Mouse (Mus musculus): Measurements from ENCODE around the gene Dpy30. TPM values are rescaled to one million over a fixed set of nuclear protein-coding genes. Genes with fewer than 3 reads are reported as not detected.

Dpy30 gene
- polyA plus RNA-seq, 1 experiment, result 132 TPM

DNA sequence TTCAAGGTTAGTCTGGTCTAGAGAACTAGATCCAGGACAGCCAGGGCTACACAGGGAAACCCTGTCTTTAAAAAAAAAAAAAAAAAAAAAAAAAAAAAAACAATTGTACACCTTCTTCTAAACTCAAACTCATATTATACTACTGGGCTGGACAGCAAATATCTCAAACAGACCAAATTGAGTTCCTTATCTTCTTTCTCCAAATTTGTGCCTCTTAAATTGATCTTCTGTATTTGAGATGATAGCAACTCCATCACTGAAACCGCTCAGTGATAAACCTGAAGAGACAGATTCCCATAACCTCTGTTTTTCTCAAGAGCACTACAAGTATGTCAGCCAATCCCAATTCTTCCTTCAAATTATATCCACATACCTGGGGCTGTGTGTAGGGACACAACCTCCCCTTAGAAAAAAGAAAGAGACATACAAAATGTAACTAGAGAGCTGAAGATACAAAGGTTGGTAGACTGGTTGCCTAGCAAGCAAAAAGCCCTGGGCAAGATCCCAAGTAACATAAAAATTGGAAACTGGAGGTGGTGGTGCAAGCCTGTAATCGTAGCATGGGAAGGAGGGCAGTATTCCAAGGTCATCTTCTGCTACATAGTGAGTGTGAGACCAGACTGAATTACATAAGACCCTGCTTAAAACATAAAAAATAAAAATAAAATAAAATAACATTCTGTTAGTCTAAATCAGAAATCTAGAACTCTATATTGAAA is 39.2 kb downstream of the Dpy30 start:
- H3K27ac ChIP-seq (replicated peaks; ENCODE audit: low read depth, low read length), result no peak overlapping the region
- peaks cover 9% of the 10 kb centered on the region for H3K4me1 ChIP-seq (ENCODE audit: control insufficient read depth, insufficient read depth, insufficient read length, low read length)
- no peak overlapping the region for H3K4me3 ChIP-seq (ENCODE audit: insufficient read depth, low read depth, low read length)

DNA sequence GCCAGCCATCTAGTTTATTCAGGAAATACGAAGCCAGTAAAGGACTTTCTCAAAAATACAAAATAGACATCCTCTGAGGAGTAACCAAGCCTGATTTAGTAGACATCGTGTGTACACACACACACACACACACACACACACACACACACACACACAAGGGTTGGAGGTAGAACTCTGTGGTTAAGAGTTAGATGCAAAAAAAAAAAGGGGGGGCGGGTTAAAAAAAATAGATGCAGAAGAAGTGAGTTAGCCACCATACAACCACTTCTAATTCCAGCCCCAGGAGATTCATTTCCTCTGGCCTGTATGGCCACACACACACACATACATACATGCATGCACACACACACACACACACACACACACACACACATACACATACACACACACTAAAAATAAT is 41.7 kb downstream of the Dpy30 start:
- no peak overlapping the region for H3K4me3 ChIP-seq (ENCODE audit: insufficient read depth, low read depth, low read length)
- peaks cover 3% of the 10 kb centered on the region for H3K4me1 ChIP-seq (ENCODE audit: control insufficient read depth, insufficient read depth, insufficient read length, low read length)
- H3K27ac ChIP-seq (replicated peaks; ENCODE audit: low read depth, low read length), result no peak overlapping the region

DNA sequence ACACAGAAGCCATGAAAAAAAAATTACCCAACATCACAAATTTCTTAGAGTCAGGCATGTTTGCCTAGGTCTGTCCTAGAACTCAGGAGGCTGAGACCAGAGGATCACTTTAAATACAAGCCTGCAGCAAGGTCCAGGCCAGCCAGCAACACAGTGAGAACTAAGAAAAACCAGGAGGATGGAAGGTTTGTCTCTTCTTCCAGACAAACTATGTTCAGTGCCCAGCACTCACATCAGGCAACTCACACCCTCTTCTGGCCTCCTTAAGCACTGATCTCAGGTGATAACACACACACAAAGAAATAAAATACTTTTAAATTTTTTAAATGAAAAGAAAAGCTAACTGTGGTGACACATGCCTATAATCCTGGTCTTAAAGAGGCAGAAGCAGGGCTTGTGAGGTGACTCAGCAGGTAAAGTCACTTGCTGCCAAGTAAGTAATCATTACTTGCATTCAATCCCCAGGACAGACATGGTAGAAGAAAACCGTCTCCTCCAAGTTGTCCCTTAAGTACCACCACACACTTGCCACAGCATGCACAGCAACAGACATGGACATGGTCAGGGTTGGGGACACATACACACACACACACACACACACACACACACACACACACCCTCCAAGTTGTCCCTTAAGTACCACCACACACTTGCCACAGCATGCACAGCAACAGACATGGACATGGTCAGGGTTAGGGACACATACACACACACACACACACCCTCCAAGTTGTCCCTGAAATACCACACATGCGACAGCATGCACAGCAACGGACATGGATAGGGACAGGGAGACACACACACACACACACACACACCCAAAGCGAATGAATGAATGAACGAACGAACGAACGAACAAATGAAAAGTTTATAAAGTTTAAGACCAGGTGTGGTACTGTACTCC is 44.5 kb downstream of the Dpy30 start:
- Histone ChIP-seq H3K4me1 (ENCODE audit: control insufficient read depth, insufficient read depth, insufficient read length, low read length) (no peaks in the 10 kb centered on the region; the same call in 1 of the 2 replicates), H3K27ac (replicated peaks; ENCODE audit: low read depth, low read length) (no peak overlapping the region), H3K4me3 (ENCODE audit: insufficient read depth, low read depth, low read length) (no peak overlapping the region)

DNA sequence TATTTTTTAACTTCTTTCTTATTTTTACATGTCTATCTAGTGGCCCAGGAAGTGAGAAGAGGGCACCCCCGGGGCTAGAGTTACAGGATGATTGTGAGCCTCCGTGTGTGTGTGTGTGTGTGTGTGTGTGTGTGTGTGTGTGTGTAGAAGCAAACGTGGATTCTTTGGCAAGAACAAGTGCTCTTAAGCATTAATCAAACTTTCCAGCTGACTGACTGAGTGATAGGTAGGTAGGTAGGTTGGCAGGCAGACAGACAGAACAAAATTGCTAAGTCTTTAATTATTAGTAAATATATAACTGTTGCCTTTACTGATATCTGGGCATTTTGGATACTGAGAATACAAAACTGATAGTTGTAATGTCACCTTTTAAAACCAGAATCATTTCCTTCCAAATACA is 49.3 kb downstream of the Dpy30 start:
- Histone ChIP-seq H3K27ac (replicated peaks; ENCODE audit: low read depth, low read length) (no peak overlapping the region), H3K4me3 (ENCODE audit: insufficient read depth, low read depth, low read length) (no peak overlapping the region), H3K4me1 (ENCODE audit: control insufficient read depth, insufficient read depth, insufficient read length, low read length) (no peaks in the 10 kb centered on the region; the same call in 1 of the 2 replicates)

DNA sequence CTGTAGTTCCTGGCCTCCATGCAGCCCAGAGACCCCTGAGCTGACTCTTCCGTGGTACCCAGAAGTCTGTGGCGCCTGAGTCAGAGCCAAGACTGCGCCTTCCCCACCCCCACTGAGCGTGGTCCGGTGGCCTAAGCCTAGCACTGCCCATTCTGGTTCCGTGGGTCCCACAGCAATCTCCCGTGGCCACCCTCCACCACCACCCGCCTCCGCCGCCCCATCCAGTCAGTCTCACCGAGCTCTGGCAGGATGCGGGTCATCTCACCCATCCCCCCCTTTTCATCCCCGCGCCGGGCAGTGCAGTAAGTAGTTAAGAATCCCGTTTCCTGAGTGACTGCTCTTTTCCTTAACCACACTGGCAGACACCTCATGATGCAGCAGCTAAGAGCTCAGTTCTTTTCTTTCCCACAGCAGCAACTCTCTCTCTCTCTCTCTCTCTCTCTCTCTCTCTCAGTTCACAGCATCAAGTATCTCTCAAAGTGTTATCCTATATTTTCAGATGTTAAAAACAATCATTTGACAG is 51.0 kb downstream of the Dpy30 start:
- H3K4me1 ChIP-seq (ENCODE audit: control insufficient read depth, insufficient read depth, insufficient read length, low read length), result no peaks in the 10 kb centered on the region; the same call in 1 of the 2 replicates

DNA sequence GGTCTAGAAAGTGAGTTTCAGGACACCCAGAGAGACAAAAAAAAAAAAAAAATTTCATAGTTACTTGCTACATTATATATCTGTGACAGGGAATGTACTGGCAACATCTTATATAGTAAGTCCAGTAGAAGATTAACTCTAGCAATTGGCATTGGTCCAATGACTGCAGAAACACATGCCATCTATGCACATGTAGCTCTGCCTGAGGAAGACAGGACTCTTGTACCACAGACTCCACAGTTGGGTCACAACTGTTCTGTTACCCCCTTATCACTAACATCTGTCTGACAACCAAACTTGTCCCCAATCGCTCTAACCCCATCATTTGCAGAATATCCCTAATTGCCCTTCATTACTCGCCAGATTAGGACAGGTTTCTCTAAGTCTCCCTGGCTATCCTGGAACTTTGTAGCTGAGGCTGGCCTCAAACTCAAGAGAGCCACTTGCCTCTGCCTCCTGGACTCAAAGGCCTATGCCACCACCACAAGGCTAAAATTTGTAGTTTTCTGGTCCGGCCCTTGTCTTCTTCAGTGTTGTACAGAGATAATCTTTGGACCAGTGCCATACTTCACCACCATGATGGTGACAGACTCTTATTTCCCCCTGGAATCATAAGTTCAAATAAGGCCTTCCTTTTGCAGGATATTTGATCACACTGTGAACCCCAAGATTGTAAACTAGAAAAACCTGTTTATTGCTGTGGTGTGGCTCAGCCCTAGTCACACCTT is 52.0 kb downstream of the Dpy30 start:
- H3K4me1 ChIP-seq (ENCODE audit: control insufficient read depth, insufficient read depth, insufficient read length, low read length), result no peaks in the 10 kb centered on the region; the same call in 1 of the 2 replicates
- no peak overlapping the region for H3K27ac ChIP-seq (replicated peaks; ENCODE audit: low read depth, low read length)
- H3K4me3 ChIP-seq (ENCODE audit: insufficient read depth, low read depth, low read length), result no peak overlapping the region

More for the DNA sequence above, 51.0 kb downstream of the Dpy30 start:
- Histone ChIP-seq H3K4me3 (ENCODE audit: insufficient read depth, low read depth, low read length) (no peak overlapping the region), H3K27ac (replicated peaks; ENCODE audit: low read depth, low read length) (no peak overlapping the region)

DNA sequence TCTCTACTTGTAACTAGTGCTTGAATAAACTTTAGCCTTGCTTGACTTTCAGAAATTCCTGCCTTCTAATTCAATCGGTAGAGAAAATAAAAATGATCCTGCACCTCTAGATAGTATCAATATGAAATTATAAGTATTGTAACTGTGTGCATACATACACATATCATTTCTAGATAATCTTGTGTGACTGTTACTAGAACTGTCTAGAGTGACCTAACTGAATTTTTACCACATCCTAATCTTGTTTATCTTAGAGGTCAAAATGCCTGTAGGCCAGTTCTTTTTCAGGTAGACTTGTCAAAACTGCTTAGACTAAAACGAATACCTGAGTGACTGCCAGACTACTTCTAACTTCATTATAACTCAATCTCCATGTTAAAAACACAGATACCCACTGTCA is 53.5 kb downstream of the Dpy30 start:
- no peak overlapping the region for H3K4me3 ChIP-seq (ENCODE audit: insufficient read depth, low read depth, low read length)
- H3K4me1 ChIP-seq (ENCODE audit: control insufficient read depth, insufficient read depth, insufficient read length, low read length), result peaks cover 1% of the 10 kb centered on the region
- H3K27ac ChIP-seq (replicated peaks; ENCODE audit: low read depth, low read length), result no peak overlapping the region

DNA sequence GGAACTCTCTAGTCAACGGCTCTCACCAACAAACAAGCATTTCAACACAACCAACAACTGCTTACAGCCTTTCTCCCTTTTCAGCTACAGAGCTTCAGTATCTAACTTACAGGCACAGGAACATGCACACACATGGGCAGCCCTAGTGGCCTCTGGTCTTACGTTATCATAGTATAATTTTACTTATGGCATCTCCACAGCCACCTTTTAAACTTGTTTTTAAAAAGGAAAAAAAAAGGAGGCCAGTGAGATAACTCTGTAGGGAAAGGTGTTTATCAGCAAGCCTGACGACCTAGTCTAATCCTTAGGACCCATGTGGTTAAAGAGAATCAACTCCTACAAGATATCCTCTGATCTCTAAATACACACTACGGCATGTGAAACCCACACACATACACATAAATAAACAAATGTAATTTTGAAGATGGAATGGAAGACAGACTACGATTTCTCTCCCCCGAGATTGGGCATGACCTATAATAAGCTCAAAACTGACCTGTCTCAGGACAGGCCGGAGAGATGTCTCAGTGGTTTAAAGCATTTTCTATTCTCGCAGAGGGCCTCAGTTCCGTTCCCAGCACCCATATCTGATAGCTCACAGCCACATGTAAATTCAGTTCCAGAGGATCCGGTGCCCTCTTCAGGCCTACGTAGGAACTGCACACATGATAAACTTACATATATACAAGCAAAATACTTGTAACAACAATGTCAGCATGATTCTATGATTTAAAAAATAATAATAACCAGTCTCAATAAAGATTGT is 56.1 kb downstream of the Dpy30 start:
- Histone ChIP-seq H3K4me3 (ENCODE audit: insufficient read depth, low read depth, low read length) (no peak overlapping the region), H3K27ac (replicated peaks; ENCODE audit: low read depth, low read length) (no peak overlapping the region)

DNA sequence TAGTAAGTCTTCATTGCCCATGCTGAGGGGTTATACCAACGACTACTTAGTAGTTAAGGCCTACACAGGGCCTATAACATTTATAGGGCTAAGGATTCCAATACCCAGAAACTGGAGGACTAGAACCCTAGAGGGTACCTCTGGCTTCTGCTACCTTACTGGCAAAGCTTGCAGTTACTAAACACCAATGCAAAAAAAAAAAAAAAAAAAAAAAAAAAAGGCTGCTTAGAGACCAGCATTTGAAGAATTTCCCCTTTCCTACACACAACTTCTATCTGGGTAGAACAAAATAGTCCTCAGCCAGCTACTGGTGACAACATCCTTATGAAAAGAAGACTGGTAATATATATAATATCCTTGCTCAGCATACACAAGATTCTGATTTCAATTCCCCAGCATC is 58.1 kb downstream of the Dpy30 start:
- H3K4me3 ChIP-seq (ENCODE audit: insufficient read depth, low read depth, low read length), result no peak overlapping the region
- H3K4me1 ChIP-seq (ENCODE audit: control insufficient read depth, insufficient read depth, insufficient read length, low read length), result peaks cover 11% of the 10 kb centered on the region
- no peak overlapping the region for H3K27ac ChIP-seq (replicated peaks; ENCODE audit: low read depth, low read length)

More for the DNA sequence above, 56.1 kb downstream of the Dpy30 start:
- peaks cover 6% of the 10 kb centered on the region for H3K4me1 ChIP-seq (ENCODE audit: control insufficient read depth, insufficient read depth, insufficient read length, low read length)

DNA sequence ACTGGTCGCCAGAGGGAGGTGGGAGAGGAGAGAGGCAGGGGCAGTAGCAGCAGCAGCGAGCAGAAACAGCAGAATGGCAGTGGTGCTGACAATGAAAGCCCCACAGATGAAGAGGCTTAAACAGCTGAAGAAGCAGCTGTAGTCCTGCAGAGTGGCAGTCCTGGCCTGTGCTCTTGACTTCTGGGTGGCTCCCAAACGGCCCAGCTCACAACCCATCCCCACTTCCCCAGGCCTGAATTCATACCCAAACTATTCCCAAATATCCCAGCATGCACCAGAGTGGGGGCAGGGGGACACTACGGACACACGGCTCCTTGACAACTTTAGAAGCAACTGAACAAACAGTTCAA is 58.6 kb downstream of the Dpy30 start:
- no peak overlapping the region for H3K4me3 ChIP-seq (ENCODE audit: insufficient read depth, low read depth, low read length)
- peak overlapping the region; percentile 43; the same call in 1 of the 2 replicates for H3K27ac ChIP-seq (replicated peaks; ENCODE audit: low read depth, low read length)
- H3K4me1 ChIP-seq (ENCODE audit: control insufficient read depth, insufficient read depth, insufficient read length, low read length), result peaks cover 11% of the 10 kb centered on the region

DNA sequence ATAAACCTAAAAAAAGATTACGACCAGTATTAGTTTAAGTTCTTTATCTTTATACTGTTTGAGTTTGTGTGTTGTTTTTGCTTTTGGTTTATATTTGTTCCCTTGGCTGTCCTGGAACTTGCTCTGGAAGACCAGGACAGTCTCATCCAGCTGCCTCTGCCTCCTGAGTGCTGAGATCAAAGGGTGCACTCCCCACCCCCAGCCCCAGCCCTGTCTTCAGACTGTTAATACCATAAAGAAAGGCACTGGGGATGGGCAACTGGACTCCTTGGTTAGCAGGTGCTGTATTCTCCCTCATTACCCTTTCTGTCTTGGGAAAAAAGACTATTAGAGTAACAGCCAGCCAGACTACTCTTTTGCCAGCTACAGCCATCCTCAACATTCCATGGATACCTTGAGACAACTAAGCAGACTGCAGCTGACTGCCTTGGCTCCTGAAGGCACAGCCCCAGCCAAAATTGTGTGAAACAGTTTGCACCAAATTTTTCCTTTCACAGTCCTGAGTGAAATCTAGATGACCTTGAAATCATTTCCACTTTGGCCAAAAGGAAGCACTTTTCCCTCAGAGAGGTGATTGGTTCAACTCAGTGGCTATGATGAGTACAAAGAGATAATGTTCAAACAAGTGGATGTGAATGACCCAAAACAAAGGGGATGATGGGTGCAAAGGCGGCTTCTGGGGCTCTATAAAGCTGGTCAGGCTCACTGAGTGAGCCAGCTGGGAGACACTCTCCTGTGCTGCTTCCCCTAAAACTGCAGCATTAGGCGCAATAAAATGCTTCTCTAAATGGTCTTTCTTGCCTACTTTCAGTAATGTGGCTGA is 59.2 kb downstream of the Dpy30 start:
- Histone ChIP-seq H3K4me3 (ENCODE audit: insufficient read depth, low read depth, low read length) (no peak overlapping the region), H3K4me1 (ENCODE audit: control insufficient read depth, insufficient read depth, insufficient read length, low read length) (peaks cover 11% of the 10 kb centered on the region), H3K27ac (replicated peaks; ENCODE audit: low read depth, low read length) (peak overlapping the region; percentile 43; the same call in 1 of the 2 replicates)

DNA sequence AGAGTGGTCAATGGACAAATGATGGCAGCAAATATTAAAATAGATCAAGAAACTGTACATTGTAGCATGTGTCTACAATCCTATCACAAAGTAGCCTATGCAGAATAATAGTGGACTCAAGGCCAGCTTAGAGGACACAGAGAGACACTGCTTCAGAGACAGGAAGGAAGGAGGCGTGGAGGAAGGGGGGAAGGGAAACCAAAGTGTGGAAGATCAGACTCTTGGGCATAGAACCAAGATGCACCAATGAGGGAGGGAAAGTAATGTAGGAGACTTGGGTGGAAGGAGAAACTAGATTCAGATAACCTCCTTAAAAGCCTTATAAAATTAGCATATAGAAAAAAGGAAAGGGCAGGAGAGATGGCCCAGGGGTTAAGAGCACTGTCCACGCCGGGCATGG is 61.3 kb downstream of the Dpy30 start:
- Histone ChIP-seq H3K27ac (replicated peaks; ENCODE audit: low read depth, low read length) (no peak overlapping the region), H3K4me1 (ENCODE audit: control insufficient read depth, insufficient read depth, insufficient read length, low read length) (peaks cover 11% of the 10 kb centered on the region), H3K4me3 (ENCODE audit: insufficient read depth, low read depth, low read length) (no peak overlapping the region)
